Mouse (Mus musculus) heart, embryonic 12.5 days (tissue): ENCODE data around the gene Ndufv1. TPM values are rescaled to one million over a fixed set of nuclear protein-coding genes. Genes with fewer than 3 reads are reported as not detected.
A peak's percentile ranks its signal among the peaks of the same experiment; 100 is the strongest.
"Not testable (repeated sequence)": the region's sequence is repeated elsewhere in the genome, so short reads cannot be mapped to it uniquely, and the experiment has no call there.

ENCODE experiments used
- ATAC-seq: fragments of 200-750 bp; cut with Nextera tagmentation; 2 replicates; pipeline ENCODE4 v1.8.0; 2017; ENCODE audit warnings: moderate TSS enrichment, moderate library complexity; ENCODE audit not compliant: insufficient number of reproducible peaks, low FRiP score
- H3K27ac ChIP-seq: fragments of 300-500 bp; sonication (generic); 2 replicates; pipeline ENCODE4 v1.5.1; 2016; ENCODE audit warnings: mild to moderate bottlenecking, moderate library complexity; ENCODE audit not compliant: poor library complexity, severe bottlenecking
- H3K27me3 ChIP-seq: fragments of 300-500 bp; sonication (generic); replicated peaks from 2 replicates; pipeline ENCODE4 v1.6.1; 2016; ENCODE audit warnings: mild to moderate bottlenecking, moderate library complexity
- H3K36me3 ChIP-seq: fragments of 300-500 bp; sonication (generic); 2 replicates; pipeline ENCODE4 v1.6.1; 2016; ENCODE audit warnings: mild to moderate bottlenecking, moderate library complexity
- H3K4me1 ChIP-seq: fragments of 300-500 bp; sonication (generic); replicated peaks from 2 replicates; pipeline ENCODE4 v1.6.1; 2016; ENCODE audit warnings: mild to moderate bottlenecking
- H3K4me2 ChIP-seq: fragments of 300-500 bp; sonication (generic); 2 replicates; pipeline ENCODE4 v1.6.1; 2016; ENCODE audit warnings: mild to moderate bottlenecking, moderate library complexity
- H3K4me3 ChIP-seq: fragments of 300-500 bp; sonication (generic); 2 replicates; pipeline ENCODE4 v1.5.1; 2016; ENCODE audit warnings: mild to moderate bottlenecking
- H3K9ac ChIP-seq: fragments of 300-500 bp; sonication (generic); 2 replicates; pipeline ENCODE4 v1.6.1; 2016; ENCODE audit warnings: mild to moderate bottlenecking, moderate library complexity
- H3K9me3 ChIP-seq: fragments of 300-500 bp; sonication (generic); replicated peaks from 2 replicates; pipeline ENCODE4 v1.6.1; 2016; ENCODE audit warnings: mild to moderate bottlenecking, moderate library complexity
- WGBS: fragments of 180-500 bp; shearing (Covaris S2); methylation state at CpG from one replicate; pipeline ENCODE4 v1.1.7; 2016; 5-methylcytosine and 5-hydroxymethylcytosine counted together
- polyA plus RNA-seq: library from polyadenylated mRNA; unstranded; fragments of >200 nt; fragmentation: Nextera tagmentation; extraction: Ambion mirVana; gene quantifications from 2 replicates; pipeline ENCODE4 v1.2.1, GENCODE M21; 2016

Ndufv1 gene
- polyA plus RNA-seq, 1 experiment from 2014 or later, result 402 TPM

DNA sequence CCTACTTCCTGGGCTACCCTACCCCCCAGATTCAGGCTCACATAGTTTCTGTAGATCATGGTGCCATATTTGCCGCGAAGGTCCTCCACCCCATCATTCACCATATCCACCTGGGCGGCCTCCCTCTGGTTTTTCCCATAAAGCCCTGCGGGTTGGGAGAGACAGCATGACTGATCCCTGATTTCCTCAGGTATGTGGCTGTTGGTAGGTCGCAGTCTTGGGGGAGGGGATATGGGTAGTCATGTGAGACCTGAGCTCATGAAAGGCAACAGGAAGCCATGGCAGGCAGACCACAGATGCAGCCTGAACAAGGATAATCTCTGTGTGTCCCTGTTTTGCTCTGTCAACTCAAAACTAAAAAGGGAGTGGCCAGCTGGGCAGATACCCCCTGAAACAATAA lies 28.3 kb upstream of the Ndufv1 start:
- not testable (repeated sequence) for H3K9me3 ChIP-seq, H3K9ac ChIP-seq, H3K27me3 ChIP-seq, ATAC-seq, H3K36me3 ChIP-seq, H3K4me3 ChIP-seq, H3K4me2 ChIP-seq, H3K27ac ChIP-seq
- H3K4me1 ChIP-seq, result peaks cover 17% of the 10 kb centered on the region
- 80% methylated on average over 5 of the region's 5 CpGs for WGBS

DNA sequence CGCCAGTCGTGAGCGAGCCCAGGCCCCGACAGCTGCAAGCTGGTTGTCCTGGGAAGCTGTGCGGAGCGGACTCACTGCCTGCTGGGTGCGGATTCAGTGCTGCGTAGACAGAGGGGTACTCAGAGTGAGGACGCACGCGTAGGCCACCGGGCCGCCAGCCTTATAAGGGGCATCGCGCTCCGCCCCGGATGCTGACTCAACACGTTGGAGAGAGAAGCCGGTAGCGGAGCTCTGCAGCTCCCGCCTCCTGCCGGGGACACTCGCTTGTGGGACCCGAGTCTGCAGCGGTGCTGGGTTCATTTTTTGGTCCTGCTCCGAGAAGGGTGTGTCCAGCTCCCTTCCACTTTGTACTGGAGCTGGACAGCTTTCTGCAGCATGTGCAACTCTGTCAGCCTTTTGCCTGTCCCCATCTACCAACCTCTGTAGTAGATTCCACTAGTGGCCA lies 25.2 kb upstream of the Ndufv1 start, which contains the start of gene Gstp1:
TSS of gene Gstp1 (minus strand) at position 198 of the 445 bp plus-strand sequence.
- Histone ChIP-seq H3K27ac (peak within 1 kb of the TSS; percentile 76), H3K4me3 (peak within 1 kb of the TSS; percentile 77), H3K4me2 (peak within 1 kb of the TSS; percentile 76), H3K4me1 (peaks cover 14% of the 10 kb centered on the region), H3K9me3 (no peaks in the 10 kb centered on the region), H3K36me3 (peaks cover 13% of the 10 kb centered on the region), H3K9ac (peak within 1 kb of the TSS; percentile 87), H3K27me3 (no peaks in the 10 kb centered on the region)
- under 1% methylated on average over 26 of the region's 26 CpGs for WGBS
- peak; percentile 90 for ATAC-seq

DNA sequence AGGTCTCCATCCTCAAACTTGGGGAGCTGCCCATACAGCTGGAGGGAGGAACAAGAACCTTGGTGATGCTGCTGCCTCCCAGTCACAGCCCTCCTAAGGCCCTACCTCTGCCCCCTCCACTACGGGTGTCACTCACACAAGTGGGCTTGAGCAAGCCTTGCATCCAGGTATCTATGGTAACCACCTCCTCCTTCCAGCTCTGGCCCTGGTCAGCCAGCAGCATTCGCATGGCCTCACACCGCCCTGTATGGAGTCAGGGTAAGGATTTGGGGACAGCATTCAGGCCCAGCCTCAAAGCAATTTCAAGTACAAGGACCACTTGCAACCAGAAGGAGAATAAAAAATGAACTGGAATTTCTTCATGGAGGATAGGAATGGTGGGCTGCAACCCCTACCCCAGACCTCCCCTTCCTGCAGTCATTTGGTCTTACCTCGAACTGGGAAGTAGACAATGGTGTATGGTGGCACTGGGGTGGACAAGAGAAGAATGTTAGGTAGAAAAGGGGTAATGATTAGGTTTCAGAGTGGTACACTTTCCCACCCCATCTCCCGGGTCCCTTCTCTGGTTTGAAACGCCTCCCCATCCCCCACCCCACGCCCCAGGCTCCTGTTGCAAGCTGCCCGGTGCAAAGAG lies 24.7 kb upstream of the Ndufv1 start:
- not testable (repeated sequence) for H3K9me3 ChIP-seq, H3K27me3 ChIP-seq
- peak; percentile 16 for ATAC-seq
- Histone ChIP-seq H3K4me2 (peak overlapping the region; percentile 76), H3K4me1 (peaks cover 14% of the 10 kb centered on the region), H3K4me3 (peak overlapping the region; percentile 77), H3K36me3 (peaks cover 13% of the 10 kb centered on the region), H3K9ac (peak overlapping the region; percentile 87), H3K27ac (peak overlapping the region; percentile 76)
- 34% methylated on average over 8 of the region's 8 CpGs for WGBS

DNA sequence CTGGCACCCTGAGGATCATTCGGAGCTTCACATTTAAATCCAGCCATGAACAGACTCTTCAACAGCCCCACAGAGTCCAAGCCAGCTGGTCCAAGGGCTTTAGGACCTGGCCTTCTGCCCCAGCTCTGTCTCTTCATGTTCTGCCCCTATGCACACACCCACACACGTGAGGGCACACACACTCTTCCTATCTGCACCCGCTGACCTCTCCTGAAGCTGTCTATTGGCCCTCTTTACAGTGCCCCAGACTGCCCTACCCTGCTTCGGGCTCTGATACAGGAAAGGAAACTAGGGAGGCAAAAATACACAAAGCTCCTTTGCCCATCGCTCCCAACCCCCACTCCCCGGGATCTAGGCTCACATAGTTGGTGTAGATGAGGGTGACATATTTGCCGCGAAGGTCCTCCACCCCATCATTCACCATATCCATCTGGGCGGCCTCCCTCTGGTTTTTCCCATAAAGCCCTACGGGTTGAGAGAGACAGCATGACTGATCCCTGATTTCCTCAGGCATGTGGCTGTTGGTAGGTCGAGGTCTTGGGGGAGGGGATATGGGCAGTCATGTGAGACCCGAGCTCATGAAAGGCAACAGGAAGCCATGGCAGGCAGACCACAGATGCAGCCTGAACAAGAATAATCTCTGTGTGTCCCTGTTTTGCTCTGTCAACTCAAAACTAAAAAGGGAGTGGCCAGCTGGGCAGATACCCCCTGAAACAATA lies 23.9 kb upstream of the Ndufv1 start:
- no peak overlapping the region for H3K4me3 ChIP-seq
- 81% methylated on average over 12 of the region's 12 CpGs for WGBS

DNA sequence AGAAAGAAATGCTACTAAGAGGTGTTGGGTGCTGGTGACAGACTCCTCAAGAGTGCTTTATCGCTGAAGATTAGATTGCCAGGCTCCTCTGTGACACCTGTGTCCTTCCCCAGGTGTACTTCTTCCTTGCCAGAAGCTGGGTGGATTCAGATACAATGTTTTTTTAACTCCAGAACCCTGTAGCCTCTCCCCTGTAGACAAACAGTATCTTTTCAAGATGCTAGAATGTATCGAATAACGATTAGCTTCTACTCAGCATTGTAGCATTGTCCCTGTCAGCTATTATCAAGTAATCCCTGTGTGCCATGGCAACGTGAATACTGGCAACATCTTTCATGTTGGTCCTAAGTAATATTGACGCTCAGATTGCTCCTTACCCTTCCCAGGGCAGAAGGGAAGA lies 21.1 kb upstream of the Ndufv1 start:
- Histone ChIP-seq H3K27ac (no peak overlapping the region), H3K9me3 (no peaks in the 10 kb centered on the region), H3K4me1 (peaks cover 14% of the 10 kb centered on the region), H3K27me3 (no peaks in the 10 kb centered on the region), H3K9ac (no peak overlapping the region), H3K36me3 (peaks cover 13% of the 10 kb centered on the region), H3K4me2 (no peak overlapping the region), H3K4me3 (no peak overlapping the region)
- no peak for ATAC-seq
- whole genome bisulfite sequencing, result 64% methylated on average over 5 of the region's 5 CpGs

More for the DNA sequence above, 23.9 kb upstream of the Ndufv1 start:
- ATAC-seq, result no peak
- H3K4me2 ChIP-seq, result peak overlapping the region; percentile 28
- H3K27ac ChIP-seq, result no peak overlapping the region
- H3K27me3 ChIP-seq, result no peaks in the 10 kb centered on the region
- H3K9me3 ChIP-seq, result no peaks in the 10 kb centered on the region
- H3K36me3 ChIP-seq, result peaks cover 13% of the 10 kb centered on the region
- H3K4me1 ChIP-seq, result peaks cover 14% of the 10 kb centered on the region
- no peak overlapping the region for H3K9ac ChIP-seq

DNA sequence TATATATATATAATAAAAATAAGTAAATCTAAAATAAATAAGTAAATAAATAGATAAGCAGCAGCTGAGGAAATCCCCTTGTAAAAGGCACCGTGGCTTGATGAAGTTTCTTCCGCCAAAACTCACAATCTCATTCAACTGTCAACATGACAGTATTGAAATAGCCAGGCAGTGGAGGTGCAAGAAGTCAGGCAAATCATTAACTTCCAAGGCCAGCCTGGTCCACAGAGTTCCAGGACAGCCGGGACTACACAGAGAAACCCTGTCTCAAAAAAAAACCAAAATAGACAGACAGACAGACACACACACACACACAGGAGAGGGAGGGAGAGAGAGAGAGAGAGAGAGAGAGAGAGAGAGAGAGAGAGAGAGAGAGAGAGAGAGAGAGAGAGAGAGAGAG lies 20.7 kb upstream of the Ndufv1 start:
- Histone ChIP-seq H3K36me3 (peaks cover 13% of the 10 kb centered on the region), H3K27me3 (no peaks in the 10 kb centered on the region), H3K4me3 (no peak overlapping the region), H3K4me1 (peaks cover 13% of the 10 kb centered on the region), H3K4me2 (no peak overlapping the region), H3K9ac (no peak overlapping the region), H3K9me3 (no peaks in the 10 kb centered on the region; the same call in 1 of the 2 replicates), H3K27ac (no peak overlapping the region)
- WGBS, result 70% methylated on average over 3 of the region's 3 CpGs
- no peak for ATAC-seq

DNA sequence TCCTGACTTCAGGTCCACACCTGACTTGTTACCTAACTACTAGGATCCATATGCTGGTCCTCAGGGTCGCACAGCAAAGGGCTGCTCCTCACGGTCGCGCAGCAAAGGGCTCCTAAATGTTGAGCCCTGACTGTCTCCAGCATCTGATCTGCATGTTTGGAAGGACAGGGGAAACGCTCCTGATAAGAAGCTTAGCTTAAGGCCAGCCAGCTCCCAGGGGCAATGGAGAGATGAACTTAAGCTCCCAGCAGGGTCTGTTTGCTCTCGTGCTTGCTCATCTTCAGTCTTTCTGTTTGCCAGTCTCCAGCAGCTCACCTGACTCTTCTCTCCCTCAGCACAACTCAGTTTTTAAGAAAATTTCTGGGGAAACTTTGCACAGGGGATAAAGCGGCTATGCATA lies 20.1 kb upstream of the Ndufv1 start:
- Histone ChIP-seq H3K36me3 (peaks cover 13% of the 10 kb centered on the region), H3K4me3 (no peak overlapping the region), H3K9me3 (no peaks in the 10 kb centered on the region; the same call in 1 of the 2 replicates), H3K27me3 (no peaks in the 10 kb centered on the region), H3K4me2 (no peak overlapping the region), H3K4me1 (peaks cover 10% of the 10 kb centered on the region), H3K27ac (no peak overlapping the region), H3K9ac (no peak overlapping the region)
- ATAC-seq, result no peak
- 41% methylated on average over 7 of the region's 7 CpGs for WGBS

DNA sequence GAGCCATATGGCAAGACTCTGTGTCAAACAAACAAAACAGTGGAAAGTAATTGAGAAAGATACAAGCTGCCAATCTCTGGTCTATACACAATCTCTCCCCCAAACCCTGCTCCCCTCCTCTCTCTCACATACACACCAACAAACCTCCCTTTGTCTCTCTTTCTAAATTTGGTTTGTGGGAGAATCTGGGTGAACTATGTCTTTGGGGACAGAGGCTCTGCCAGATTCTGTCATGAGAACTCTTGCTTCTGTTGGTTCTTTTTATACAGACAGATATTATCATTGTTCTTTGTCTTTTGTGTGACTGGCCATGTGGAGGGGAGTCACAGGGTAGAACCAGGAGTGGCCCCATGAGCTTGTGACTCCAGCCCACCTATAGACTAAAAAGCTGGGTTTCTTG lies 15.0 kb upstream of the Ndufv1 start:
- no peak overlapping the region for H3K4me2 ChIP-seq
- H3K4me3 ChIP-seq, result no peak overlapping the region
- H3K36me3 ChIP-seq, result no peaks in the 10 kb centered on the region
- H3K4me1 ChIP-seq, result no peaks in the 10 kb centered on the region
- H3K27me3 ChIP-seq, result no peaks in the 10 kb centered on the region
- no peak overlapping the region for H3K27ac ChIP-seq
- peaks cover 16% of the 10 kb centered on the region for H3K9me3 ChIP-seq
- ATAC-seq, result no peak
- H3K9ac ChIP-seq, result no peak overlapping the region

DNA sequence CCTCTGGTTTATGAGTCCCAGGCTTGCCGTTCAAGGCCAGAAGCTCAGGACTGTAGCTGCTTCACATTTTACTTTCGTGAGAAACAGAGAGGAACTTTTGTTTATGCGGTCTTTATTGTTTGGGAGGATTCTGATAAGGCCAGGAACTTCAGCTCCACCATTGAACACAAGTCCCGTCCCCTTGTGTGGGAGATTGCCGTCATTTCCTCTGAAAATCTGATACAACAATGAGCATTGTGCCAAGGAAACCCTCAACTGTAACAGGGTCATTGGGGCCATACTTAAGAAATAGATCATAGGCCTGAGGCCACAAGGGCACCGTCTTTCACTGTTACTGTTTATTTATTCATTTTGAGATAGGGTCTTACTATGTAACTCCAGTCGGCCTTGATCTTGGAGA lies 10.6 kb upstream of the Ndufv1 start:
- ATAC-seq, result no peak
- H3K36me3 ChIP-seq, result no peaks in the 10 kb centered on the region
- H3K27ac ChIP-seq, result no peak overlapping the region
- no peak overlapping the region for H3K4me2 ChIP-seq
- no peak overlapping the region for H3K4me3 ChIP-seq
- H3K9ac ChIP-seq, result no peak overlapping the region
- peaks cover 16% of the 10 kb centered on the region for H3K9me3 ChIP-seq
- H3K27me3 ChIP-seq, result no peaks in the 10 kb centered on the region
- WGBS, result 57% methylated on average over 7 of the region's 7 CpGs
- H3K4me1 ChIP-seq, result no peaks in the 10 kb centered on the region

DNA sequence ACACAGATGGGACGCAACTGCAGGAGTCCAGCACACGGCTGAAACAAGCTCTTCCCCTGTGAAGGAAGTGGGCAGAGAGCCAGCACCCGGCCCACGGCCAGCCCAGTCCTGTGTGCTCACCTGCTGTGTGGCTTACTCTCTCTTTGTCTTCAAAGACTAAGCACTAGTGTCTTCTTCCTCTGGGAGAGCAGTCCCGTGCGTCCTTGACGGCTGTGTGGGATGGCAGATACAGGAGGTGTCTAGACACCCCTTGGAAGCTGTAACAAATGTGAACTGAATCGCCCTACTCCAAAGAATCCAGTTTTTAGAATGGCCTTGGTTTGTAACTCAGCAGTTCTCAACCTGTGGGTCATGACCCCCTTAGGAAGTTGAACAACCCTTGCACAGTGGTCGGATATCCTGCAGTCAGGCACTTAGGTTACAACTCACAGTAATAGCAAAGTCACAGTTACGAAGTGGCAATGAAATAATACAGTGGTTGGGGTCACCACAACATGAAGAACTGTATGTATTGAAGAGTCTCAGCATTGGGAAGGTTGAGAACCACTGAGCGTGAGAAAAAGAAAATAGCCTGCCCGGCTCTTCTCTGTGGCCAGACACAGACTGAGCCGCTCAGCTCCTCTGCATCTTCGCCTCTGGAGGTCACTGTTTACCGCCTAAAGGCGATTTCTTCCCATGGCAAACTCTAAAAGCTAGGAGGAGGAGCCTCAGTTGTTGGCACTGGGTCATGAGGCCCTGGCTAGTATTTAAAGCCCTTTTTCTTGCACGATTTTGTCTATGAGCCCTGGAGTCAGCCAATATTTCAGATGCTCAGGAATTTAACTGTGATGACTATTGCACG lies 6.4 kb upstream of the Ndufv1 start:
- Histone ChIP-seq H3K36me3 (no peaks in the 10 kb centered on the region), H3K9me3 (no peaks in the 10 kb centered on the region), H3K4me1 (peaks cover 12% of the 10 kb centered on the region), H3K27me3 (no peaks in the 10 kb centered on the region), H3K9ac (no peak overlapping the region), H3K27ac (no peak overlapping the region), H3K4me2 (no peak overlapping the region), H3K4me3 (no peak overlapping the region)
- 38% methylated on average over 18 of the region's 18 CpGs for WGBS
- peak; percentile 60 for ATAC-seq

DNA sequence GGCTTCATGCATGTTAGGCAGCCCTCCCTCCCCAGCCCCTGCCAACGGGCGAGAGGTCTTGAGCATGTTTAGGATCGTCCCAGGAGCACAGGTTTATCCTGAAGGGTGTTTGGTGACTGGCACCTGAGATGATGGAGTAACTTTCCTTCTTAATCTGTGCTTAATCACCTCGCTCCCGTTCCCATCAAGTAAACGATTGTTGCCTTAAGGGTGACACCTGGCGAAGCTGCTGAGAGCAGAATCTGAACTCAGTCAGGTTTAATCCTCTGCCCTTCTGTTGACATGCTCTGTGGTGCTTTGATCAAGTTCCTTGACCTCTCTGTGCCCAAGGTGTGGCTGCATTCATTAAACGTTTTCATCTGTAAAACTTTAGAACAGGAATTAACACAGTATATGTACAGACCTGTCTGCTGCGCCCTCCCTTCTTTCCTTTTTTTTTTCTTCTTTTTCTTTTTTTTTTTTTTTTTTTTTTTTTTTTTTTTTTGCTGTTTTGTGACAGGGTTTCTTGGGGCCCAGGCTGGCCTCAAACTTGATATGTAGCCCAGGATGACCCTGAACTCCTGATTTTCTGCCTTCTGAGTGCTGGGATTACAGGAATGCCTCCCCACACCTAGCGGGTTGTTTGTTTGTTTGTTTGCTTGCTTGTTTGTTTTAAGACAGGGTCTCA lies 5.4 kb upstream of the Ndufv1 start:
- no peak overlapping the region for H3K9ac ChIP-seq
- H3K4me1 ChIP-seq, result peaks cover 15% of the 10 kb centered on the region
- H3K27ac ChIP-seq, result no peak overlapping the region
- no peak overlapping the region for H3K4me2 ChIP-seq
- H3K27me3 ChIP-seq, result no peaks in the 10 kb centered on the region
- ATAC-seq, result no peak
- H3K9me3 ChIP-seq, result no peaks in the 10 kb centered on the region
- WGBS, result 61% methylated on average over 10 of the region's 10 CpGs
- no peak overlapping the region for H3K4me3 ChIP-seq
- H3K36me3 ChIP-seq, result no peaks in the 10 kb centered on the region
